Mouse (Mus musculus): ENCODE measurements around the gene Nphp3.

DNA sequence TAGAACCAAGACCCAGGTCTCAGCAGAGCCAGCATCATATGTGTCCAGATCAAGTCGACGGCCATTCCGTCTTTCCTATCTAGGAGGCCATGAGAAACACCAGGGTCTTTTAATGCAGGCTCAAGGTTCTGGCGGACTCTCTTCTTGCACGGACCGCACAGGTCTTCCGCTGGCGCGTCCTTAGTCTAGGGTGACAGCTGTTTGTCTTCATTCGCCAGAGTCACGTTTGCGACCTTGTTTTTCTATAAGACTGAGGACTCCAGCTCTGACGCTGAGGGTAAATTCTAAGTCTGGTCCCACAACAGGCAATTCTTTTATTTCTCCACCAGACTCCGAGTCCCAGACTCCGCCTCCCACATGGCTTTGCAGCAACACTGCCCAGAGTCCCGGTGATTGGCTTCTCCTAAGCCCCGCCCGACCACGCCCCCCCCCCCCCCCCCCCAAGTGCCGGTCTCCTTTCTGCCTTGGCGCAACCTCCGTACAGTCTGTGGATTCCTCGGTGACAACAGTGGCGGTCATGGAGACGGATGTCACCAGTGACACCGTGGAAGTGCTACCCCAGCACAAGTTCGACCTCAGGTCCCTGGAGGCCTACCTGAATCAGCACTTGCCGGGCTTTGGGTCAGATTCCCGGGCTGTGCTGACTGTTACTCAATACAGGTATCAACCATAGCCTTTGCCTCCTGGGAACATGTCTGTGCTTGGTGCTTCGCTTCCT, 61.1 kb downstream of the Nphp3 start, which contains the start of gene Acad11:
- TF ChIP-seq CTCF (IDR thresholded peaks at IDR 0.05; ENCODE audit: control insufficient read depth, insufficient read depth, insufficient read length) (no peak), USF1 (IDR thresholded peaks at IDR 0.05; ENCODE audit: low read depth) (no peak), CEBPB (IDR thresholded peaks at IDR 0.05; ENCODE audit: low read depth) (no peak), MAX (IDR thresholded peaks at IDR 0.05) (no peak)

Data from C2C12 (cell line).